Mouse (Mus musculus) testis, adult 2 months (tissue): ENCODE measurements around the gene Dynll2. TPM values are rescaled to one million over a fixed set of nuclear protein-coding genes. Genes with fewer than 3 reads are reported as not detected.

Source experiments
- H3K27ac ChIP-seq: fragments of 200-500 bp; 2 replicates; pipeline ENCODE4 v1.5.1; 2012; ENCODE audit warnings: low read depth, low read length; ENCODE audit not compliant: control insufficient read depth, insufficient read depth
- H3K27me3 ChIP-seq: fragments of 200-500 bp; 2 replicates; pipeline ENCODE4 v1.6.1; 2012; ENCODE audit warnings: mild to moderate bottlenecking, low read length, moderate library complexity; ENCODE audit not compliant: control insufficient read depth, insufficient read depth
- H3K36me3 ChIP-seq: fragments of 200-500 bp; 2 replicates; pipeline ENCODE4 v1.6.1; 2012; ENCODE audit warnings: mild to moderate bottlenecking, low read length; ENCODE audit not compliant: control insufficient read depth, insufficient read depth
- H3K4me1 ChIP-seq: fragments of 200-500 bp; 2 replicates; pipeline ENCODE4 v1.6.1; 2012; ENCODE audit warnings: low read length; ENCODE audit not compliant: control insufficient read depth, insufficient read depth
- H3K4me3 ChIP-seq: fragments of 200-500 bp; 2 replicates; pipeline ENCODE4 v1.5.1; 2012; ENCODE audit warnings: low read depth, mild to moderate bottlenecking, low read length, moderate library complexity, mixed read lengths; ENCODE audit not compliant: control insufficient read depth
- CTCF ChIP-seq: fragments of 200-500 bp; IDR thresholded peaks from 2 replicates; pipeline ENCODE4 v1.5.1; 2012; ENCODE audit warnings: low read depth, mild to moderate bottlenecking, inconsistent platforms, low read length, moderate library complexity; ENCODE audit not compliant: control insufficient read depth, insufficient read depth, insufficient replicate concordance
- POLR2A ChIP-seq: fragments of 200-500 bp; IDR thresholded peaks from 2 replicates; pipeline ENCODE4 v1.6.1; 2012; ENCODE audit warnings: low read depth, mild to moderate bottlenecking, inconsistent platforms, low read length, moderate library complexity; ENCODE audit not compliant: control insufficient read depth
- polyA plus RNA-seq: library from polyadenylated mRNA; depleted of rRNA; stranded (reverse); fragments of >200 nt; gene quantifications from 2 replicates; pipeline ENCODE4 v1.2.3, GENCODE M21; 2012

Dynll2 gene
- polyA plus RNA-seq, 1 experiment = 218 TPM

- H3K36me3 ChIP-seq = no peaks in the 10 kb centered on the region
- no peak overlapping the region for H3K4me3 ChIP-seq
- no peaks in the 10 kb centered on the region for H3K4me1 ChIP-seq
- TF ChIP-seq CTCF = no peak
- TF ChIP-seq POLR2A = no peak
- H3K27me3 ChIP-seq = no peaks in the 10 kb centered on the region
- no peak overlapping the region for H3K27ac ChIP-seq
Measured at GRCm38 (mm10) chr11:87973559-87974305, 13.6 kb downstream of the Dynll2 start.

- TF ChIP-seq CTCF (no peak), POLR2A (no peak)
- Histone ChIP-seq H3K27ac (no peak overlapping the region), H3K36me3 (no peaks in the 10 kb centered on the region), H3K4me3 (no peak overlapping the region), H3K27me3 (no peaks in the 10 kb centered on the region), H3K4me1 (no peaks in the 10 kb centered on the region)
Measured at GRCm38 (mm10) chr11:87972829-87973228, 14.5 kb downstream of the Dynll2 start.

- Histone ChIP-seq H3K4me1 (peaks cover 2% of the 10 kb centered on the region; the same call in 1 of the 2 replicates), H3K27ac (no peak overlapping the region), H3K27me3 (no peaks in the 10 kb centered on the region), H3K36me3 (no peaks in the 10 kb centered on the region), H3K4me3 (no peak overlapping the region)
- TF ChIP-seq POLR2A (no peak), CTCF (no peak)
Measured at GRCm38 (mm10) chr11:87968356-87969122, 18.8 kb downstream of the Dynll2 start.

- peak; percentile 91 for TF ChIP-seq CTCF
- no peak for TF ChIP-seq POLR2A
- H3K27me3 ChIP-seq = no peaks in the 10 kb centered on the region
- H3K27ac ChIP-seq = no peak overlapping the region
- no peaks in the 10 kb centered on the region for H3K36me3 ChIP-seq
- peaks cover 2% of the 10 kb centered on the region; the same call in 1 of the 2 replicates for H3K4me1 ChIP-seq
- H3K4me3 ChIP-seq = peak overlapping the region; percentile 38; the same call in 1 of the 2 replicates
Measured at GRCm38 (mm10) chr11:87967692-87968289, 19.5 kb downstream of the Dynll2 start.

- Histone ChIP-seq H3K36me3 (no peaks in the 10 kb centered on the region), H3K27me3 (no peaks in the 10 kb centered on the region), H3K4me3 (peak overlapping the region; percentile 12; the same call in 1 of the 2 replicates), H3K4me1 (peaks cover 2% of the 10 kb centered on the region; the same call in 1 of the 2 replicates), H3K27ac (no peak overlapping the region)
- TF ChIP-seq CTCF = no peak
- TF ChIP-seq POLR2A = no peak
Measured at GRCm38 (mm10) chr11:87966214-87966613, 21.1 kb downstream of the Dynll2 start.

- Histone ChIP-seq H3K27me3 (no peaks in the 10 kb centered on the region), H3K4me1 (peaks cover 2% of the 10 kb centered on the region; the same call in 1 of the 2 replicates), H3K27ac (no peak overlapping the region), H3K4me3 (no peak overlapping the region), H3K36me3 (no peaks in the 10 kb centered on the region)
- TF ChIP-seq POLR2A = no peak
- no peak for TF ChIP-seq CTCF
Measured at GRCm38 (mm10) chr11:87965293-87965692, 22.0 kb downstream of the Dynll2 start.

- Histone ChIP-seq H3K4me3 (no peak overlapping the region), H3K27ac (no peak overlapping the region), H3K4me1 (no peaks in the 10 kb centered on the region), H3K27me3 (no peaks in the 10 kb centered on the region), H3K36me3 (no peaks in the 10 kb centered on the region)
- TF ChIP-seq POLR2A (no peak), CTCF (no peak)
Measured at GRCm38 (mm10) chr11:87957066-87957465, 30.3 kb downstream of the Dynll2 start.
